Mouse (Mus musculus) small intestine, adult 2 months (tissue): Measurements from ENCODE around the gene Csrnp1. TPM values are rescaled to one million over a fixed set of nuclear protein-coding genes. Genes with fewer than 3 reads are reported as not detected.

Experiments used
- H3K27ac ChIP-seq: fragments of 200-500 bp; 2 replicates; pipeline ENCODE4 v1.5.1; 2012; ENCODE audit warnings: low read depth, low read length, control low read depth, inconsistent platforms; ENCODE audit not compliant: insufficient read depth
- H3K27me3 ChIP-seq: fragments of 200-500 bp; 2 replicates; pipeline ENCODE4 v1.6.1; 2012; ENCODE audit warnings: mild to moderate bottlenecking, moderate library complexity, low read length, inconsistent platforms; ENCODE audit not compliant: control insufficient read depth, insufficient read depth
- H3K36me3 ChIP-seq: fragments of 200-500 bp; 2 replicates; pipeline ENCODE4 v1.6.1; 2012; ENCODE audit warnings: mild to moderate bottlenecking, low read length, control low read depth, inconsistent platforms; ENCODE audit not compliant: control insufficient read depth, insufficient read depth
- H3K4me1 ChIP-seq: fragments of 200-500 bp; 2 replicates; pipeline ENCODE4 v1.6.1; 2012; ENCODE audit warnings: low read length, inconsistent platforms, mixed read lengths; ENCODE audit not compliant: control insufficient read depth, insufficient read depth, insufficient read length
- H3K4me3 ChIP-seq: fragments of 200-500 bp; 2 replicates; pipeline ENCODE4 v1.5.1; 2012; ENCODE audit warnings: low read depth, mild to moderate bottlenecking, control low read depth, inconsistent platforms, low read length, moderate library complexity
- CTCF ChIP-seq: fragments of 200-500 bp; IDR thresholded peaks from 2 replicates; pipeline ENCODE4 v1.5.1; 2012; ENCODE audit warnings: low read depth, mild to moderate bottlenecking, control low read depth, inconsistent platforms, low read length, moderate library complexity, mixed read lengths; ENCODE audit not compliant: insufficient replicate concordance, insufficient read length; ENCODE audit errors: extremely low read depth
- POLR2A ChIP-seq: fragments of 200-500 bp; IDR thresholded peaks from 2 replicates; pipeline ENCODE4 v1.6.1; 2012; ENCODE audit warnings: low read depth, mild to moderate bottlenecking, control low read depth, inconsistent platforms, low read length, moderate library complexity
- WGBS: fragments of 180-500 bp; shearing (Covaris S2); methylation state at CpG from one replicate; pipeline ENCODE4 v1.1.7; 2018; 5-methylcytosine and 5-hydroxymethylcytosine counted together
- polyA plus RNA-seq: library from polyadenylated mRNA; depleted of rRNA; stranded (reverse); fragments of >200 nt; gene quantifications from 2 replicates; pipeline ENCODE4 v1.2.3, GENCODE M21; 2012; rRNA removed

Gene Csrnp1
- polyA plus RNA-seq, 1 experiment = 28.3 TPM

DNA sequence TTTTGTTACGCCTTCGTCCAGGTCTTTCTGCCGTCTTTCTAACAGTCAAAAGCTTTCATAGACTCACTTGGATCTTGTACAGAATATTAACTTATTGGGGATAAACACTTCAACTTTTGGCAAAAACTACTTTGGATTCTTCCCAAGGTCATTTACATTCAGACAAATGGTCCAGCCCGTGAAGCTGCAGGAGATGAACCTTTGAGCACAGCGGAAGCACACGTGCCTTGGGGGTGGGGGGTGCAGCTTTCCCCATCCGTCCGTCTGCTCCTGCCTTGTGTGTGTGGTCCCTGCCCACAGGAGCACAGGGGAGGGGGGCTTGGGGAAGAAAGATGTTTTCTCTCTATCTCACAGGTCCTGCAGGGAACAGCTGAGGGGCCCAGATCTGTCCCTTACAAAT lies 58.7 kb downstream of the Csrnp1 start:
- H3K27ac ChIP-seq = no peak overlapping the region

DNA sequence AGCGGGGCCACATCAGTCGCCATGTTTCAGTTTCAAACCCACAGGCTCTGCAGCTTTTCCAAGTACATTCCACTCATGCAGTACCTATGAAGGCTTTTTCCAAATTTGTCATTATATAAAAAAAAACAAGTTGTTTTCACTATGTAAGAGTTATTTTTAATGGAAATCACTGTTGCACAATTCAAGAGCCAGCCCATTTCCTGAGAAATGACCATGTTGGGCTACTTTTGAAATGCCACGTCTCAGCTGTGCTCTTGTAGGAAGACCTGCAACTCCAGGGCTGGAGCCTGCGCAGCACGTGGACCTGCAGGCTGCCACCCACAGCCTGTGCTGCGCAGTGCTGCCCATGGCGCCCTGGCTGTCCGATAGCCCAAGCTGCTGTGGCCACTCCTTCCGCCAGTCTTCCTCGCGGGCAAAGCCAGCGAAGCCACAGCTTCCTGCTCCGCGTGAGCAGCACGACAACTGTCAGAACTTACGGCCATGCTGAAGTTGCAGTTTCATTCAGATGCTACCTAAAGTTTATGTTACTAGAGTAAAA lies 59.3 kb downstream of the Csrnp1 start:
- H3K27ac ChIP-seq = no peak overlapping the region
- H3K27me3 ChIP-seq = no peaks in the 10 kb centered on the region
- no peaks in the 10 kb centered on the region for H3K4me1 ChIP-seq
- no peak for TF ChIP-seq CTCF
- 81% methylated on average over 16 of the region's 16 CpGs for WGBS
- no peak overlapping the region for H3K4me3 ChIP-seq
- H3K36me3 ChIP-seq = peaks cover 62% of the 10 kb centered on the region

More for the DNA sequence above, 58.7 kb downstream of the Csrnp1 start:
- H3K27me3 ChIP-seq = no peaks in the 10 kb centered on the region
- H3K36me3 ChIP-seq = peaks cover 61% of the 10 kb centered on the region
- 75% methylated on average over 8 of the region's 8 CpGs for WGBS
- H3K4me1 ChIP-seq = no peaks in the 10 kb centered on the region
- no peak overlapping the region for H3K4me3 ChIP-seq
- no peak for TF ChIP-seq POLR2A
- TF ChIP-seq CTCF = no peak

- Histone ChIP-seq H3K4me3 (no peak overlapping the region), H3K27ac (no peak overlapping the region), H3K36me3 (peaks cover 62% of the 10 kb centered on the region), H3K27me3 (no peaks in the 10 kb centered on the region), H3K4me1 (no peaks in the 10 kb centered on the region)
- no peak for TF ChIP-seq CTCF
- TF ChIP-seq POLR2A = no peak
- 78% methylated on average over 4 of the region's 4 CpGs for WGBS
These were observed 61.0 kb downstream of the Csrnp1 start for GRCm38 (mm10) chr9:119923462-119923861.

Other genes with a start within 250 kb of the Csrnp1 start
- gene Scn11a, start 159.2 kb downstream of the Csrnp1 start, polyA plus RNA-seq = 0.09 TPM in 2 replicates
- 8.6 and 15.5 TPM in 2 replicates for gene Wdr48, start 89.8 kb downstream of the Csrnp1 start, polyA plus RNA-seq
- gene Gorasp1, start 47.1 kb downstream of the Csrnp1 start, polyA plus RNA-seq = 9.7 and 11.7 TPM in 2 replicates
- gene Ttc21a, start 47.1 kb downstream of the Csrnp1 start, polyA plus RNA-seq = not detected in 2 replicates
- 0.13 TPM in 1 of 2 replicates, not detected in the other for gene Xirp1, start 38.9 kb upstream of the Csrnp1 start, polyA plus RNA-seq
- gene Cx3cr1, start 85.2 kb upstream of the Csrnp1 start, polyA plus RNA-seq = 3.9 and 4.3 TPM in 2 replicates
- 0.18 and 0.25 TPM in 2 replicates for gene Ccr8, start 107.5 kb upstream of the Csrnp1 start, polyA plus RNA-seq
- gene Slc25a38, start 125.7 kb upstream of the Csrnp1 start, polyA plus RNA-seq = 15.0 and 29.4 TPM in 2 replicates
- gene Rpsa, start 143.0 kb upstream of the Csrnp1 start, polyA plus RNA-seq = 1,611 and 2,329 TPM in 2 replicates
- gene Mobp, start 165.0 kb upstream of the Csrnp1 start, polyA plus RNA-seq = not detected in 2 replicates